Mouse (Mus musculus): ENCODE data around the gene Sgsm2. TPM values are rescaled to one million over a fixed set of nuclear protein-coding genes. Genes with fewer than 3 reads are reported as not detected.

Sgsm2 gene
- polyA plus RNA-seq, 1 experiment from 2014 or later = 2.6 TPM

- WGBS (ENCODE audit: insufficient replicate concordance) = 11% methylated on average over 6 of the region's 6 CpGs
- peak; percentile 33; the same call in 1 of the 2 replicates for ATAC-seq
- Histone ChIP-seq H3K4me3 (peak overlapping the region; percentile 65), H3K4me1 (peaks cover 64% of the 10 kb centered on the region), H3K36me3 (peaks cover 41% of the 10 kb centered on the region), H3K27me3 (replicated peaks) (no peaks in the 10 kb centered on the region), H3K4me2 (peak overlapping the region; percentile 93), H3K9ac (peak overlapping the region; percentile 84), H3K9me3 (replicated peaks) (no peaks in the 10 kb centered on the region), H3K27ac (peak overlapping the region; percentile 98)
Observed at GRCm38 (mm10) chr11:74838971-74839370, 57.9 kb downstream of the Sgsm2 start.

DNA sequence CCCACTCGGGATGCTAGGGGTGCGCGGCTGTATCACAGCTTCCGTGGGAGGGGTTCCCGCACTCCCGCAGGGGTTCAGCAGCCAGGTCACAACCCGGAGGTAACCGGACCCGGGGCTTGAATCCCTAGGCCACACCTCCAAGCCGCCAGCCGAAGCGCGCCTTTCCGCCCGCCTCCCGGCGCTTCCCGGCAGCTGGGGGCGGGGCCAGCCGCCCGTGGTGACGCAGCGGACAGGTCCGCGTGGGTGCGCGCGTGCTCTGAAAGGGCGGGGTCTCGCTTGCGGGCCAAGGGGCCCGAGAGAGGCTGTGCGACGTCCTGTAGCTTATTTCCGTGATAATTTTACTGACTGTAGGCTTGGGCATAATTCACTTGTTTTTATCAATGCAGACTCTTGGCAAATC is 58.4 kb downstream of the Sgsm2 start:
- Histone ChIP-seq H3K4me2 (peak overlapping the region; percentile 93), H3K27me3 (replicated peaks) (no peaks in the 10 kb centered on the region), H3K9ac (peak overlapping the region; percentile 84), H3K4me1 (peaks cover 70% of the 10 kb centered on the region), H3K9me3 (replicated peaks) (no peaks in the 10 kb centered on the region), H3K4me3 (peak overlapping the region; percentile 65), H3K27ac (peak overlapping the region; percentile 98), H3K36me3 (peaks cover 36% of the 10 kb centered on the region)
- ATAC-seq = peak; percentile 78
- under 1% methylated on average over 35 of the region's 35 CpGs for WGBS (ENCODE audit: insufficient replicate concordance)

- under 1% methylated on average over 53 of the region's 54 CpGs for WGBS (ENCODE audit: insufficient replicate concordance)
- Histone ChIP-seq H3K9me3 (replicated peaks) (no peaks in the 10 kb centered on the region), H3K4me2 (peak overlapping the region; percentile 93), H3K9ac (peak overlapping the region; percentile 84), H3K27me3 (replicated peaks) (no peaks in the 10 kb centered on the region), H3K4me3 (peak overlapping the region; percentile 65), H3K27ac (peak overlapping the region; percentile 98), H3K4me1 (peaks cover 70% of the 10 kb centered on the region), H3K36me3 (peaks cover 30% of the 10 kb centered on the region)
- ATAC-seq = peak; percentile 82
Observed at GRCm38 (mm10) chr11:74837694-74838431, 59.0 kb downstream of the Sgsm2 start.

- H3K36me3 ChIP-seq = peaks cover 24% of the 10 kb centered on the region
- peak overlapping the region; percentile 93 for H3K4me2 ChIP-seq
- H3K4me1 ChIP-seq = peaks cover 72% of the 10 kb centered on the region
- peak overlapping the region; percentile 65 for H3K4me3 ChIP-seq
- peak overlapping the region; percentile 84 for H3K9ac ChIP-seq
- 37% methylated on average over 16 of the region's 16 CpGs for WGBS (ENCODE audit: insufficient replicate concordance)
- ATAC-seq = peak; percentile 3; the same call in 1 of the 2 replicates
- peak overlapping the region; percentile 98 for H3K27ac ChIP-seq
- no peaks in the 10 kb centered on the region for H3K9me3 ChIP-seq (replicated peaks)
- H3K27me3 ChIP-seq (replicated peaks) = no peaks in the 10 kb centered on the region
Observed at GRCm38 (mm10) chr11:74837056-74837693, 59.7 kb downstream of the Sgsm2 start.

DNA sequence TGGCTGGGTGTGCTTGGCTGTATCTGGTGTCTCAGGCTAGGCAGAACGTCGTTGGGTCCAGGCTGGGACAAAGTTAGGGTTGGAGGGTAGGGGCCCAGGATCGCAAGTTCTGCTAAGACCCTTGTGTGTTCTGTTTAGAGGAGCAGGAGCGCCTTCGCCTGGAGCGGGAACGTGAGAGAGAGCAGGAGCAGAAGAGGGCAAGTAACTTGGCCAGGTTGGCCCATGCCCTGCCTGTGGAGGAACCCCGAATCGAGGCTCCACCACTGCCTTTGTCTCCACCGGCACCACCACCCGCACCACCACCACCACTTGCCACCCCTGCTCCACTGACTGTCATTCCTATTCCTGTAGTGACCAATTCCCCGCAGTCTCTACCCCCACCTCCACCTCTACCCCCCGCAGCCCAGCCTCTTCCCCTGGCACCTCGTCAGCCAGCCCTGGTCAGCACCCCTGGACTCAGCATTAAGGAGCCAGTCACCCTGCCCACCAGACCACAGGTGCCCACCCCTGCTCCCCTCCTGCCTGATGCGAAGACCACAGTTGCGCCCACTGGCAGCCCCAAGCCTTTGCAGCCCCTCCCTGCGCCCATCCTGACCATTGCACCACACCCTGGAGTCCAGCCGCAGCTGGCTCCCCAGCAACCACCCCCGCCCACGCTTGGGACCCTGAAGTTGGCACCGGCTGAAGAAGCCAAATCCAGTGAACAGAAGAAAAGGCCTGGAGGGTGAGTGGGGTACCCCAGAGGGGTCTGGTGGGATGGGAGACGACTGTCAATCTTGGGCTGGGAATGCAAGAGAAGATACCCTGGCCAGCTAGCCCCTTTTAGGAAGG is 60.4 kb downstream of the Sgsm2 start:
- Histone ChIP-seq H3K9ac (peak overlapping the region; percentile 84), H3K27me3 (replicated peaks) (no peaks in the 10 kb centered on the region), H3K36me3 (peaks cover 17% of the 10 kb centered on the region), H3K4me1 (peaks cover 76% of the 10 kb centered on the region), H3K9me3 (replicated peaks) (no peaks in the 10 kb centered on the region), H3K4me2 (peak overlapping the region; percentile 93; the same call in 1 of the 2 replicates), H3K27ac (peak overlapping the region; percentile 98), H3K4me3 (no peak overlapping the region)
- ATAC-seq = no peak
- 88% methylated on average over 22 of the region's 22 CpGs for WGBS (ENCODE audit: insufficient replicate concordance)

- Histone ChIP-seq H3K4me1 (peaks cover 80% of the 10 kb centered on the region), H3K27me3 (replicated peaks) (no peaks in the 10 kb centered on the region), H3K9me3 (replicated peaks) (no peaks in the 10 kb centered on the region), H3K27ac (peak overlapping the region; percentile 98), H3K4me3 (no peak overlapping the region), H3K36me3 (peaks cover 10% of the 10 kb centered on the region), H3K4me2 (no peak overlapping the region), H3K9ac (peak overlapping the region; percentile 15; the same call in 1 of the 2 replicates)
- ATAC-seq = no peak
- 80% methylated on average over 6 of the region's 6 CpGs for WGBS (ENCODE audit: insufficient replicate concordance)
Observed at GRCm38 (mm10) chr11:74835593-74836224, 61.2 kb downstream of the Sgsm2 start.

DNA sequence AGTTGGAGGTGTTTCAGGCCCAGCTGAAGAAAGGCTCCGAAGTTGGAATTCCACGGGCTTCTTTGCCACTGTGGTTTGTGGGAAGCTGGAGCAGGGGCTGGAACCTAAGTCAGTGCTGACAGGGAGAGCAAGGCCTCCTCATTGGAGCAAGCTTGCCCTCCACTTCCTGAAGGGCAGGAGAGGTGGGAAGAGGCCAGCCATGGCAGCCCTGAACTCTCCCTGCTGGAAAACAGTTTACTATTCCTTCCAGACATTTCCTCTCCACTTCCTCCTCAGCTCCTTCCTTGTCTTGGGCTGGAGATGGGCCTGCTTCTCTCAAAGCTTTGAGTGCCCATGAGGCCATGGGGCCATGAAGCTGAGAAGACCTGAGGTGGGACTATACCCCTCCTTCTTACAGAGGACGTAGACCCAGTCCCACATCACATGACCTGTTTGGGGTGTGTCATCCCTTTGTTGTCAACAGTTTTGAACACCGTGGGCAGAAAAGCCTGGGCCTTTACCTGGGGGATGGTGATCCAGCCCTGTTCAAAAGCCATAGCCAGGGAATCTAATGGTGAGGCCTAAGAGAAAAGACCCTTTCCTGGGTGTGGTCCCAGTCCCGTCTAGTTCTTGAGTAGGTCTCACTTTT is 62.1 kb downstream of the Sgsm2 start:
- Histone ChIP-seq H3K9ac (peak overlapping the region; percentile 15), H3K36me3 (peaks cover 7% of the 10 kb centered on the region), H3K27me3 (replicated peaks) (no peaks in the 10 kb centered on the region), H3K9me3 (replicated peaks) (no peaks in the 10 kb centered on the region), H3K27ac (peak overlapping the region; percentile 96), H3K4me2 (no peak overlapping the region), H3K4me1 (peaks cover 86% of the 10 kb centered on the region), H3K4me3 (no peak overlapping the region)
- no peak for ATAC-seq
- WGBS (ENCODE audit: insufficient replicate concordance) = 39% methylated on average over 5 of the region's 5 CpGs

DNA sequence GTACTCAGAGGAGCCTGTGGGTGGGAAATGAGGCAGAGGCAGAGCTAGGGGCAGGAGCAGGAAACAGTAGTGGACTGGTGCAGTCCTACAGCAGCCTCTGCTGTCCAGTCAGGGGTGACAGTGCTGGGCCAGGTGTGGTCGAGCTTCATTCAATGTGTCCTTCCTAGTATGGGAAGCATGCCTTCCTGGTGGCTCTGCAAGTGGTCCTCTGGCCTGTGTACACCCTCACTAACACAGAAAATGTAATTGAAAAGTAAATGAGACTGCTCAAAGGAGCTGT is 62.6 kb downstream of the Sgsm2 start:
- 42% methylated on average over 1 of the region's 1 CpGs for whole genome bisulfite sequencing (ENCODE audit: insufficient replicate concordance)
- Histone ChIP-seq H3K27me3 (replicated peaks) (no peaks in the 10 kb centered on the region), H3K4me3 (no peak overlapping the region), H3K9ac (peak overlapping the region; percentile 15; the same call in 1 of the 2 replicates), H3K27ac (peak overlapping the region; percentile 96), H3K4me1 (peaks cover 86% of the 10 kb centered on the region), H3K4me2 (no peak overlapping the region), H3K9me3 (replicated peaks) (no peaks in the 10 kb centered on the region), H3K36me3 (peaks cover 7% of the 10 kb centered on the region)
- no peak for ATAC-seq

DNA sequence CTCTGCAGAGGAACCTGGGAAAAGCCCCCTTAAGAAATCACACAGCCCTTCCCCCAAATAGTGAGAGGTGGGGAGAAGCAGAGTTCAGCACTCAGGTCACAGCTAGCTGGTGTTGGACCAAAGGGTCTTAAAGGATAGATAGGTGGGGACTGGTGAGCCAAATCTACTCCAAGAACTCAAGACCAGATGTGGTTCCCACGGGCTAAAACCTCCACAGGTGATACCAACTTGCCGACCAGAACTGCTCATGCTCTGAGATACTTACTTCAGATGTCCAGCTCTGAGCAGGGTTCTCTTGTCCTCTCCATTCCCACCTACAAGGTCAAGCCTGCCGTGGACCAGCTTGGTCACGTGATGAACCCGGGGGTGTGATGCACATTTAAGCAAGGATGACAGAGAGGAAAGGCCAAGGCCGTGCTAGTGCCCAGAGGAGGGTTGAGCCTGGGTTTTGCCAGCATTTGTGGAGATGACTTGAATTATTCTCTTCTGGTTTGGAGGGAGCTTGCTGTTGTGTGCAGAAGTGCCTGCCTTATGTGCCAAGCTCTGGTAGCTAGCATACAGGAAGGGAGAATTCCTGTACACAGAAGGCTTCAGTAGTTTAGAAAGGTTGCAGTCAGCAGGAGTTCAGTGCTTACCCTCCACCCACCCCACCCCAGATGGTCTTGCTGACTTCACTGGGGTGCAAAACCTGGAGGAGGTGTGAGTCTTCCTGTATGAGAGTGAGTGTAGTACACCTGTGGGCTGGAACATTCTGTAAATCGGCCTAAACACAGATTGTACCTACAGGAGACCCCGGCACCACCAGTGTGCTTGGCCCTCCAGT is 63.1 kb downstream of the Sgsm2 start:
- Histone ChIP-seq H3K4me1 (peaks cover 86% of the 10 kb centered on the region), H3K27ac (peak overlapping the region; percentile 96), H3K9me3 (replicated peaks) (no peaks in the 10 kb centered on the region), H3K27me3 (replicated peaks) (no peaks in the 10 kb centered on the region), H3K36me3 (peaks cover 7% of the 10 kb centered on the region), H3K9ac (peak overlapping the region; percentile 85), H3K4me2 (peak overlapping the region; percentile 97), H3K4me3 (peak overlapping the region; percentile 79; the same call in 1 of the 2 replicates)
- WGBS (ENCODE audit: insufficient replicate concordance) = 73% methylated on average over 8 of the region's 8 CpGs
- no peak for ATAC-seq

GRCm38 (mm10) chr11:74832503-74833143 is 64.2 kb downstream of the Sgsm2 start:
- Histone ChIP-seq H3K4me3 (peak overlapping the region; percentile 79), H3K36me3 (peaks cover 7% of the 10 kb centered on the region), H3K4me1 (peaks cover 91% of the 10 kb centered on the region), H3K27me3 (replicated peaks) (no peaks in the 10 kb centered on the region), H3K9me3 (replicated peaks) (no peaks in the 10 kb centered on the region), H3K4me2 (peak overlapping the region; percentile 97), H3K9ac (peak overlapping the region; percentile 85), H3K27ac (peak overlapping the region; percentile 96)
- no peak for ATAC-seq
- WGBS (ENCODE audit: insufficient replicate concordance) = under 1% methylated on average over 26 of the region's 26 CpGs

All from liver, embryonic 12.5 days (tissue).